Mouse (Mus musculus): ENCODE results near the gene Gm8251. TPM values are rescaled to one million over a fixed set of nuclear protein-coding genes. Genes with fewer than 3 reads are reported as not detected.

Gene Gm8251
- polyA plus RNA-seq, 1 experiment, result not detected

- Histone ChIP-seq H3K27ac (ENCODE audit: insufficient read depth, low read depth, low read length) (no peak overlapping the region), H3K4me3 (ENCODE audit: insufficient read depth, low read depth, low read length) (peak overlapping the region; percentile 44), H3K4me1 (ENCODE audit: control insufficient read depth, insufficient read depth, low read length) (peaks cover 4% of the 10 kb centered on the region)
- 3% methylated on average over 6 of the region's 6 CpGs for WGBS
- TF ChIP-seq CTCF (IDR thresholded peaks at IDR 0.05; ENCODE audit: insufficient read depth, low read depth, low read length) (no peak), POLR2A (IDR thresholded peaks at IDR 0.05; ENCODE audit: insufficient read depth, low read depth, low read length) (no peak)
Measured at GRCm38 (mm10) chr1:44042555-44042915, 19.2 kb downstream of the Gm8251 start.

GRCm38 (mm10) chr1:44041797-44042554 is 19.8 kb downstream of the Gm8251 start:
- Histone ChIP-seq H3K27ac (ENCODE audit: insufficient read depth, low read depth, low read length) (no peak overlapping the region), H3K4me3 (ENCODE audit: insufficient read depth, low read depth, low read length) (peak overlapping the region; percentile 44), H3K4me1 (ENCODE audit: control insufficient read depth, insufficient read depth, low read length) (peaks cover 4% of the 10 kb centered on the region)
- no peak for TF ChIP-seq POLR2A (IDR thresholded peaks at IDR 0.05; ENCODE audit: insufficient read depth, low read depth, low read length)
- TF ChIP-seq CTCF (IDR thresholded peaks at IDR 0.05; ENCODE audit: insufficient read depth, low read depth, low read length), result no peak
- under 1% methylated on average over 17 of the region's 17 CpGs for WGBS

GRCm38 (mm10) chr1:44032948-44033347 is 28.8 kb downstream of the Gm8251 start:
- Histone ChIP-seq H3K4me3 (ENCODE audit: insufficient read depth, low read depth, low read length) (no peak overlapping the region), H3K27ac (ENCODE audit: insufficient read depth, low read depth, low read length) (no peak overlapping the region), H3K4me1 (ENCODE audit: control insufficient read depth, insufficient read depth, low read length) (no peaks in the 10 kb centered on the region)
- TF ChIP-seq POLR2A (IDR thresholded peaks at IDR 0.05; ENCODE audit: insufficient read depth, low read depth, low read length), result no peak
- TF ChIP-seq CTCF (IDR thresholded peaks at IDR 0.05; ENCODE audit: insufficient read depth, low read depth, low read length), result no peak
- 95% methylated on average over 5 of the region's 5 CpGs for WGBS

GRCm38 (mm10) chr1:44032213-44032612 is 29.5 kb downstream of the Gm8251 start:
- TF ChIP-seq CTCF (IDR thresholded peaks at IDR 0.05; ENCODE audit: insufficient read depth, low read depth, low read length), result no peak
- TF ChIP-seq POLR2A (IDR thresholded peaks at IDR 0.05; ENCODE audit: insufficient read depth, low read depth, low read length), result no peak
- no peaks in the 10 kb centered on the region for H3K4me1 ChIP-seq (ENCODE audit: control insufficient read depth, insufficient read depth, low read length)
- 74% methylated on average over 2 of the region's 2 CpGs for WGBS
- no peak overlapping the region for H3K4me3 ChIP-seq (ENCODE audit: insufficient read depth, low read depth, low read length)
- no peak overlapping the region for H3K27ac ChIP-seq (ENCODE audit: insufficient read depth, low read depth, low read length)

GRCm38 (mm10) chr1:44027651-44028050 is 34.1 kb downstream of the Gm8251 start:
- H3K27ac ChIP-seq (ENCODE audit: insufficient read depth, low read depth, low read length), result no peak overlapping the region
- no peak overlapping the region for H3K4me3 ChIP-seq (ENCODE audit: insufficient read depth, low read depth, low read length)
- WGBS, result 81% methylated on average over 1 of the region's 1 CpGs
- TF ChIP-seq CTCF (IDR thresholded peaks at IDR 0.05; ENCODE audit: insufficient read depth, low read depth, low read length) (no peak), POLR2A (IDR thresholded peaks at IDR 0.05; ENCODE audit: insufficient read depth, low read depth, low read length) (no peak)
- H3K4me1 ChIP-seq (ENCODE audit: control insufficient read depth, insufficient read depth, low read length), result no peaks in the 10 kb centered on the region

- TF ChIP-seq CTCF (IDR thresholded peaks at IDR 0.05; ENCODE audit: insufficient read depth, low read depth, low read length), result no peak
- TF ChIP-seq POLR2A (IDR thresholded peaks at IDR 0.05; ENCODE audit: insufficient read depth, low read depth, low read length), result no peak
Measured at GRCm38 (mm10) chr1:44022656-44023055, 39.1 kb downstream of the Gm8251 start.

GRCm38 (mm10) chr1:44019934-44020333 is 41.8 kb downstream of the Gm8251 start, which contains the start of gene Mettl21c:
Mettl21c (minus strand) TSS chr1:44020034.
- TF ChIP-seq POLR2A (IDR thresholded peaks at IDR 0.05; ENCODE audit: insufficient read depth, low read depth, low read length), result no peak
- TF ChIP-seq CTCF (IDR thresholded peaks at IDR 0.05; ENCODE audit: insufficient read depth, low read depth, low read length), result no peak
- Histone ChIP-seq H3K27ac (ENCODE audit: insufficient read depth, low read depth, low read length) (no peak within 1 kb of the TSS), H3K4me1 (ENCODE audit: control insufficient read depth, insufficient read depth, low read length) (no peaks in the 10 kb centered on the region), H3K4me3 (ENCODE audit: insufficient read depth, low read depth, low read length) (no peak within 1 kb of the TSS)

More at GRCm38 (mm10) chr1:44022656-44023055, 39.1 kb downstream of the Gm8251 start:
- 88% methylated on average over 1 of the region's 1 CpGs for WGBS
- Histone ChIP-seq H3K27ac (ENCODE audit: insufficient read depth, low read depth, low read length) (no peak overlapping the region), H3K4me1 (ENCODE audit: control insufficient read depth, insufficient read depth, low read length) (no peaks in the 10 kb centered on the region), H3K4me3 (ENCODE audit: insufficient read depth, low read depth, low read length) (no peak overlapping the region)

GRCm38 (mm10) chr1:44015556-44015955 is 46.2 kb downstream of the Gm8251 start:
- TF ChIP-seq CTCF (IDR thresholded peaks at IDR 0.05; ENCODE audit: insufficient read depth, low read depth, low read length) (no peak), POLR2A (IDR thresholded peaks at IDR 0.05; ENCODE audit: insufficient read depth, low read depth, low read length) (no peak)
- H3K4me3 ChIP-seq (ENCODE audit: insufficient read depth, low read depth, low read length), result no peak overlapping the region
- WGBS, result 94% methylated on average over 2 of the region's 2 CpGs
- no peak overlapping the region for H3K27ac ChIP-seq (ENCODE audit: insufficient read depth, low read depth, low read length)
- H3K4me1 ChIP-seq (ENCODE audit: control insufficient read depth, insufficient read depth, low read length), result no peaks in the 10 kb centered on the region

Other genes with a start within 250 kb of the Gm8251 start
- not detected in 2 replicates for gene Uxs1, start 234.1 kb downstream of the Gm8251 start, polyA plus RNA-seq (2012; ENCODE audit: insufficient read depth, insufficient read length, low replicate concordance, missing spikeins)
- gene Tpp2, start 128.3 kb downstream of the Gm8251 start, polyA plus RNA-seq (2012; ENCODE audit: insufficient read depth, insufficient read length, low replicate concordance, missing spikeins), result 104 TPM in 1 of 2 replicates, not detected in the other
- gene Mettl21c, start 41.9 kb downstream of the Gm8251 start, polyA plus RNA-seq (2012; ENCODE audit: insufficient read depth, insufficient read length, low replicate concordance, missing spikeins), result not detected in 2 replicates
- gene Tex30, start 40.5 kb upstream of the Gm8251 start, polyA plus RNA-seq (2012; ENCODE audit: insufficient read depth, insufficient read length, low replicate concordance, missing spikeins), result not detected in 2 replicates
- gene Kdelc1, start 56.9 kb upstream of the Gm8251 start, polyA plus RNA-seq (2012; ENCODE audit: insufficient read depth, insufficient read length, low replicate concordance, missing spikeins), result not detected in 2 replicates
- not detected in 2 replicates for gene Bivm, start 57.0 kb upstream of the Gm8251 start, polyA plus RNA-seq (2012; ENCODE audit: insufficient read depth, insufficient read length, low replicate concordance, missing spikeins)
- not detected in 2 replicates for gene Ercc5, start 85.8 kb upstream of the Gm8251 start, polyA plus RNA-seq (2012; ENCODE audit: insufficient read depth, insufficient read length, low replicate concordance, missing spikeins)
- gene Mettl21e, start 157.0 kb upstream of the Gm8251 start, polyA plus RNA-seq (2012; ENCODE audit: insufficient read depth, insufficient read length, low replicate concordance, missing spikeins), result not detected in 2 replicates

All from olfactory bulb, adult 2 months (tissue).